Mouse (Mus musculus): ENCODE results near the gene Cdkn2d. TPM values are rescaled to one million over a fixed set of nuclear protein-coding genes. Genes with fewer than 3 reads are reported as not detected.
A peak's percentile ranks its signal among the peaks of the same experiment; 100 is the strongest.

The Cdkn2d gene
- polyA plus RNA-seq, 1 experiment from 2014 or later: 71.9 TPM

- no peaks in the 10 kb centered on the region for H3K9me3 ChIP-seq (ENCODE audit: control insufficient read depth, low read length)
- H3K27ac ChIP-seq (ENCODE audit: low read depth, low read length): peak within 1 kb of the TSS; percentile 11; the same call in 1 of the 2 replicates
- WGBS: under 1% methylated on average over 52 of the region's 52 CpGs
- peak within 1 kb of the TSS; percentile 96 for H3K4me2 ChIP-seq
- peaks cover 3% of the 10 kb centered on the region; the same call in 1 of the 2 replicates for H3K36me3 ChIP-seq (ENCODE audit: control insufficient read depth, insufficient read depth, low read length)
- ATAC-seq (ENCODE audit: low FRiP score) (peak; percentile 97), DNase-seq (ENCODE audit: low spot score, missing footprints) (peak; percentile 100)
- H3K4me1 ChIP-seq (ENCODE audit: control insufficient read depth, insufficient read depth, low read length): peaks cover 11% of the 10 kb centered on the region
- H3K27me3 ChIP-seq (ENCODE audit: control insufficient read depth, insufficient read depth, low read length): no peaks in the 10 kb centered on the region
- peak within 1 kb of the TSS; percentile 81 for H3K9ac ChIP-seq (ENCODE audit: low read length)
- peak within 1 kb of the TSS; percentile 66 for H3K4me3 ChIP-seq (ENCODE audit: low read depth, low read length)
Observed at GRCm38 (mm10) chr9:21320619-21321512, 29.7 kb upstream of the Cdkn2d start, which contains the start of gene Slc44a2. Gene Slc44a2, plus strand, starts transcription at chr9:21320698.

- Histone ChIP-seq H3K4me1 (ENCODE audit: control insufficient read depth, insufficient read depth, low read length) (peaks cover 11% of the 10 kb centered on the region), H3K4me2 (peak overlapping the region; percentile 96), H3K27ac (ENCODE audit: low read depth, low read length) (no peak overlapping the region), H3K36me3 (ENCODE audit: control insufficient read depth, insufficient read depth, low read length) (peaks cover 3% of the 10 kb centered on the region; the same call in 1 of the 2 replicates), H3K9me3 (ENCODE audit: control insufficient read depth, low read length) (no peaks in the 10 kb centered on the region), H3K27me3 (ENCODE audit: control insufficient read depth, insufficient read depth, low read length) (no peaks in the 10 kb centered on the region), H3K4me3 (ENCODE audit: low read depth, low read length) (peak overlapping the region; percentile 66), H3K9ac (ENCODE audit: low read length) (no peak overlapping the region; the same call in 1 of the 2 replicates)
- 22% methylated on average over 4 of the region's 4 CpGs for WGBS
- no peak for ATAC-seq (ENCODE audit: low FRiP score)
- no peak for DNase-seq (ENCODE audit: low spot score, missing footprints)
Observed at GRCm38 (mm10) chr9:21320280-21320618, 29.0 kb upstream of the Cdkn2d start.

GRCm38 (mm10) chr9:21319503-21319902, 28.3 kb upstream of the Cdkn2d start:
- Histone ChIP-seq H3K9me3 (ENCODE audit: control insufficient read depth, low read length) (no peaks in the 10 kb centered on the region), H3K9ac (ENCODE audit: low read length) (no peak overlapping the region), H3K4me3 (ENCODE audit: low read depth, low read length) (no peak overlapping the region), H3K27ac (ENCODE audit: low read depth, low read length) (no peak overlapping the region), H3K36me3 (ENCODE audit: control insufficient read depth, insufficient read depth, low read length) (no peaks in the 10 kb centered on the region; the same call in 1 of the 2 replicates), H3K27me3 (ENCODE audit: control insufficient read depth, insufficient read depth, low read length) (no peaks in the 10 kb centered on the region), H3K4me2 (no peak overlapping the region), H3K4me1 (ENCODE audit: control insufficient read depth, insufficient read depth, low read length) (peaks cover 11% of the 10 kb centered on the region)
- ATAC-seq (ENCODE audit: low FRiP score): no peak
- DNase-seq (ENCODE audit: low spot score, missing footprints): no peak
- WGBS: 91% methylated on average over 4 of the region's 4 CpGs

GRCm38 (mm10) chr9:21318792-21319191, 27.6 kb upstream of the Cdkn2d start:
- Histone ChIP-seq H3K9ac (ENCODE audit: low read length) (no peak overlapping the region), H3K9me3 (ENCODE audit: control insufficient read depth, low read length) (no peaks in the 10 kb centered on the region), H3K27me3 (ENCODE audit: control insufficient read depth, insufficient read depth, low read length) (no peaks in the 10 kb centered on the region), H3K4me1 (ENCODE audit: control insufficient read depth, insufficient read depth, low read length) (peaks cover 11% of the 10 kb centered on the region), H3K4me3 (ENCODE audit: low read depth, low read length) (no peak overlapping the region), H3K36me3 (ENCODE audit: control insufficient read depth, insufficient read depth, low read length) (no peaks in the 10 kb centered on the region), H3K27ac (ENCODE audit: low read depth, low read length) (no peak overlapping the region), H3K4me2 (no peak overlapping the region)
- 91% methylated on average over 6 of the region's 6 CpGs for WGBS
- ATAC-seq (ENCODE audit: low FRiP score) (no peak), DNase-seq (ENCODE audit: low spot score, missing footprints) (no peak)

GRCm38 (mm10) chr9:21316696-21317095, 25.5 kb upstream of the Cdkn2d start:
- Histone ChIP-seq H3K4me3 (ENCODE audit: low read depth, low read length) (no peak overlapping the region), H3K36me3 (ENCODE audit: control insufficient read depth, insufficient read depth, low read length) (no peaks in the 10 kb centered on the region), H3K27me3 (ENCODE audit: control insufficient read depth, insufficient read depth, low read length) (peaks cover 11% of the 10 kb centered on the region), H3K4me2 (no peak overlapping the region), H3K4me1 (ENCODE audit: control insufficient read depth, insufficient read depth, low read length) (peaks cover 10% of the 10 kb centered on the region), H3K9me3 (ENCODE audit: control insufficient read depth, low read length) (no peaks in the 10 kb centered on the region), H3K27ac (ENCODE audit: low read depth, low read length) (no peak overlapping the region), H3K9ac (ENCODE audit: low read length) (no peak overlapping the region)
- DNase-seq (ENCODE audit: low spot score, missing footprints) (no peak), ATAC-seq (ENCODE audit: low FRiP score) (no peak)
- 81% methylated on average over 7 of the region's 7 CpGs for whole genome bisulfite sequencing

GRCm38 (mm10) chr9:21315421-21315820, 24.2 kb upstream of the Cdkn2d start:
- Histone ChIP-seq H3K4me1 (ENCODE audit: control insufficient read depth, insufficient read depth, low read length) (peaks cover 3% of the 10 kb centered on the region; the same call in 1 of the 2 replicates), H3K4me2 (no peak overlapping the region), H3K27me3 (ENCODE audit: control insufficient read depth, insufficient read depth, low read length) (peaks cover 15% of the 10 kb centered on the region), H3K27ac (ENCODE audit: low read depth, low read length) (no peak overlapping the region), H3K4me3 (ENCODE audit: low read depth, low read length) (no peak overlapping the region), H3K9ac (ENCODE audit: low read length) (no peak overlapping the region), H3K9me3 (ENCODE audit: control insufficient read depth, low read length) (no peaks in the 10 kb centered on the region), H3K36me3 (ENCODE audit: control insufficient read depth, insufficient read depth, low read length) (no peaks in the 10 kb centered on the region)
- no peak for ATAC-seq (ENCODE audit: low FRiP score)
- no peak for DNase-seq (ENCODE audit: low spot score, missing footprints)
- 70% methylated on average over 5 of the region's 5 CpGs for WGBS

- no peak for ATAC-seq (ENCODE audit: low FRiP score)
- H3K9ac ChIP-seq (ENCODE audit: low read length): no peak overlapping the region
- WGBS: 91% methylated on average over 9 of the region's 9 CpGs
Observed at GRCm38 (mm10) chr9:21314367-21315140, 23.3 kb upstream of the Cdkn2d start.

GRCm38 (mm10) chr9:21313394-21313793, 22.2 kb upstream of the Cdkn2d start:
- Histone ChIP-seq H3K9me3 (ENCODE audit: control insufficient read depth, low read length) (no peaks in the 10 kb centered on the region), H3K27me3 (ENCODE audit: control insufficient read depth, insufficient read depth, low read length) (peaks cover 15% of the 10 kb centered on the region), H3K9ac (ENCODE audit: low read length) (no peak overlapping the region), H3K4me1 (ENCODE audit: control insufficient read depth, insufficient read depth, low read length) (no peaks in the 10 kb centered on the region), H3K36me3 (ENCODE audit: control insufficient read depth, insufficient read depth, low read length) (no peaks in the 10 kb centered on the region), H3K27ac (ENCODE audit: low read depth, low read length) (no peak overlapping the region), H3K4me2 (no peak overlapping the region), H3K4me3 (ENCODE audit: low read depth, low read length) (no peak overlapping the region)
- WGBS: 9% methylated on average over 11 of the region's 11 CpGs
- peak; percentile 85 for ATAC-seq (ENCODE audit: low FRiP score)
- DNase-seq (ENCODE audit: low spot score, missing footprints): peak; percentile 99

More at GRCm38 (mm10) chr9:21314367-21315140, 23.3 kb upstream of the Cdkn2d start:
- H3K4me2 ChIP-seq: no peak overlapping the region
- no peak overlapping the region for H3K27ac ChIP-seq (ENCODE audit: low read depth, low read length)
- DNase-seq (ENCODE audit: low spot score, missing footprints): no peak
- H3K27me3 ChIP-seq (ENCODE audit: control insufficient read depth, insufficient read depth, low read length): peaks cover 15% of the 10 kb centered on the region
- H3K4me1 ChIP-seq (ENCODE audit: control insufficient read depth, insufficient read depth, low read length): no peaks in the 10 kb centered on the region
- no peaks in the 10 kb centered on the region for H3K9me3 ChIP-seq (ENCODE audit: control insufficient read depth, low read length)
- no peaks in the 10 kb centered on the region for H3K36me3 ChIP-seq (ENCODE audit: control insufficient read depth, insufficient read depth, low read length)
- no peak overlapping the region for H3K4me3 ChIP-seq (ENCODE audit: low read depth, low read length)

GRCm38 (mm10) chr9:21312134-21312533, 20.9 kb upstream of the Cdkn2d start, which contains the start of gene Ap1m2:
Gene Ap1m2, minus strand, starts transcription at chr9:21312337.
- no peaks in the 10 kb centered on the region for H3K36me3 ChIP-seq (ENCODE audit: control insufficient read depth, insufficient read depth, low read length)
- H3K9me3 ChIP-seq (ENCODE audit: control insufficient read depth, low read length): no peaks in the 10 kb centered on the region
- peaks cover 15% of the 10 kb centered on the region for H3K27me3 ChIP-seq (ENCODE audit: control insufficient read depth, insufficient read depth, low read length)
- no peak within 1 kb of the TSS for H3K27ac ChIP-seq (ENCODE audit: low read depth, low read length)
- no peak within 1 kb of the TSS for H3K4me3 ChIP-seq (ENCODE audit: low read depth, low read length)
- H3K9ac ChIP-seq (ENCODE audit: low read length): no peak within 1 kb of the TSS
- ATAC-seq (ENCODE audit: low FRiP score) (no peak), DNase-seq (ENCODE audit: low spot score, missing footprints) (no peak)
- no peaks in the 10 kb centered on the region for H3K4me1 ChIP-seq (ENCODE audit: control insufficient read depth, insufficient read depth, low read length)
- WGBS: 11% methylated on average over 31 of the region's 35 CpGs
- no peak within 1 kb of the TSS for H3K4me2 ChIP-seq
